Mouse (Mus musculus): ENCODE measurements around the gene Prpf40b. TPM values are rescaled to one million over a fixed set of nuclear protein-coding genes. Genes with fewer than 3 reads are reported as not detected.

Prpf40b gene
- 2.8 TPM for polyA plus RNA-seq (2014; fragmentation: Illumina TruSeq; extraction: RNeasy Lipid Tissue Mini Kit (QIAGEN cat#74804); ENCODE audit: low read depth, low replicate concordance)

DNA sequence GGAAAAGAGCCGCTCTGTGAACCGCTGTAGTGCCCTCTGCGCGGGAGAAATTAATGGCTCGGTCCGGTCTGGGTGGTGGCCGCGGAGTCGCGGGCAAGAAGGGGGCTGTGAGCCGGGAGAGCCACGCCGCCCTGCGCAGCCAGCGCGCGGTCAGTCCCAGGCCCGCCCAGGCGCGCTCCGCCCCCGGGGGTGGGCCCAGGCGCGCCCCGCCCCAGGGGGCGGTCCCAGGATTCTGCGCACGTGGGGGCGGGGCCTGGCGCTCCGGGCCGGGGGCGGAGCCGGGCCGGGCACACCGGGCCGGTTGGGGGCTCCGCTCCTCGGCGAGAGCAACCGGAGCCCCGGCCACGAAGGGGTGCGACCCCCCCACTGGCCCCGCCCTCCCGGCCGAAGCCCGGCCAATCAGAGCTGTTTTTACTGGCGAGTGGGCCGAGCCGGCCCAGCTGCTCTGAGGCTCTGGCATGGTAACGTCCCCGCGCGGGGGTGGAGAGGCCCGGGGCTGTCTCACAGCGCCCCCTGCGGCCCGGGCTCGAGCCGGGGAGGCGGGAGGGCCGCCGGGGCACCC lies at the start of gene Prpf40b:
Gene Prpf40b (plus strand): TSS at position 275 of the 562 bp plus-strand sequence.

DNA sequence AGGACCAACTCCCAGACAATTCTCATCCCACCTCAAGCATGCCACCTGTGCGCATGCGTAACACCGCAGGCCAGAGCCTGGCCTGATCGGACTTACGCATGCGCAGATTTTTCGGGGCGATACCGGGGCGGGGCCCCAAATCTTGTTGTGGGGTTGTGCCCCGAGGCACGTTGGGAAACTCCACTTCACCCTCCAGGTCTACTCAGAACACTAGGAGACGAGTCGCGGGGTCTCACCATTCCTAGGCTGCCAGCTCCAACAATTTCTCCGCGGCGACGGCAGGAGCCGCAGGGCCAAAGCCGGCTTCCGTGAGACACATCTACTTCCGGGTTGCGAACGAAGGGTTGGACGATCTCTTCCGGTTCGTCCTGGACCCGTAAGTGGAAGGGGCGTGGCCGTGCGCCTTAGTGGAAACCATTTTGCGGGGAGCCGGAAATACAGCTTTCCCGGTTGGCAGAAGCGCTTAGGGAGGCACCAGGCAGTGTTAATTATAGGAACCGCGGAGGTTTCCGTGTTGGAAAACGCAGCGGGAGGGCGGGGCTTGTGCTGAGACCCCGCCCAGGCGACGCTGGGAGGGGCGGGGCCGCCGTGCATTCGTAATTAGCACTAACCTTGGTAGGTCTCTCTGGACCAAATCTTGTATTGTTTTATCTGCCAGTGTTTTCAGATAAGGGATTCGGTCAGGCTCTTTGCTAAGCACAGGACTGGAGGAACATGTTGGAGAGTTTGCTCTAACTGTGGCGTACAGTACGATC lies 43.1 kb upstream of the Prpf40b start, which contains the start of gene Mcrs1:
Gene Mcrs1 (minus strand): TSS at position 336 of the 755 bp plus-strand sequence.

DNA sequence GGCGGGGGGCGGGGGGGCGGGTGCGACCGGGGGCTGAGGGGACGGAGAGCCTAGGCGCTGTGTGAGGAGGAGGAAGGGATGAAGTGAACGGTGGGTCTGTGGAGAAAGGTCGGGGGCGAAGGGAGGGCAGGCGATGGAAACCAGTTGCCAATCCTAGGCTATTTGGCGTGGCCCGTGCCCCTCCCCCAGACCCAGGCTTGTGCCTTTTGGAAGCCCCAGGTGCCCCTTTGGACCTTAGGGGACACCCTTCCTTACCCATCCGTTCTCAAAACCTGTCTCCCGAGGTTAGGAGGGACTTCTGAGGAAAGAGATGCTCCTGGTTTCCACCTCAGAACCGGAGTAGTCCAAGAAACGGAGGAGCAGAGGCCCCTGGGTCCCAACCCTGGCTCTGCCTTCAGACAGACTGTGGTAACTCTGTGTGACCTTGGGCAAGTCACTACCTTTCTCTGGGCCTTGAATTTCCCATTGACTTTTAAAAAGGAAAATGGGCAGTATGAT lies 646 bp downstream of the Prpf40b start, which contains the start of gene Fam186b:
Gene Fam186b (minus strand): TSS at position 405 of the 498 bp plus-strand sequence.

Other genes starting within 250 kb of the Prpf40b start
- gene Prph, start 239.9 kb upstream of the Prpf40b start, polyA plus RNA-seq (2014; fragmentation: Illumina TruSeq; extraction: RNeasy Lipid Tissue Mini Kit (QIAGEN cat#74804); ENCODE audit: low read depth, low replicate concordance), result not detected
- not detected for gene Troap, start 220.5 kb upstream of the Prpf40b start, polyA plus RNA-seq (2014; fragmentation: Illumina TruSeq; extraction: RNeasy Lipid Tissue Mini Kit (QIAGEN cat#74804); ENCODE audit: low read depth, low replicate concordance)
- gene C1ql4, start 207.3 kb upstream of the Prpf40b start, polyA plus RNA-seq (2014; fragmentation: Illumina TruSeq; extraction: RNeasy Lipid Tissue Mini Kit (QIAGEN cat#74804); ENCODE audit: low read depth, low replicate concordance), result not detected
- gene Dnajc22, start 201.9 kb upstream of the Prpf40b start, polyA plus RNA-seq (2014; fragmentation: Illumina TruSeq; extraction: RNeasy Lipid Tissue Mini Kit (QIAGEN cat#74804); ENCODE audit: low read depth, low replicate concordance), result 12.7 TPM
- gene Spats2, start 169.2 kb upstream of the Prpf40b start, polyA plus RNA-seq (2014; fragmentation: Illumina TruSeq; extraction: RNeasy Lipid Tissue Mini Kit (QIAGEN cat#74804); ENCODE audit: low read depth, low replicate concordance), result 22.5 TPM
- gene Kcnh3, start 70.2 kb upstream of the Prpf40b start, polyA plus RNA-seq (2014; fragmentation: Illumina TruSeq; extraction: RNeasy Lipid Tissue Mini Kit (QIAGEN cat#74804); ENCODE audit: low read depth, low replicate concordance), result not detected
- gene Mcrs1, start 43.1 kb upstream of the Prpf40b start, polyA plus RNA-seq (2014; fragmentation: Illumina TruSeq; extraction: RNeasy Lipid Tissue Mini Kit (QIAGEN cat#74804); ENCODE audit: low read depth, low replicate concordance), result 1.3 TPM
- gene Fam186b, start 801 bp downstream of the Prpf40b start, polyA plus RNA-seq (2014; fragmentation: Illumina TruSeq; extraction: RNeasy Lipid Tissue Mini Kit (QIAGEN cat#74804); ENCODE audit: low read depth, low replicate concordance), result not detected
- gene Fmnl3, start 75.4 kb downstream of the Prpf40b start, polyA plus RNA-seq (2014; fragmentation: Illumina TruSeq; extraction: RNeasy Lipid Tissue Mini Kit (QIAGEN cat#74804); ENCODE audit: low read depth, low replicate concordance), result 3.6 TPM
- gene Tmbim6, start 97.8 kb downstream of the Prpf40b start, polyA plus RNA-seq (2014; fragmentation: Illumina TruSeq; extraction: RNeasy Lipid Tissue Mini Kit (QIAGEN cat#74804); ENCODE audit: low read depth, low replicate concordance), result 618 TPM
- gene Nckap5l, start 162.7 kb downstream of the Prpf40b start, polyA plus RNA-seq (2014; fragmentation: Illumina TruSeq; extraction: RNeasy Lipid Tissue Mini Kit (QIAGEN cat#74804); ENCODE audit: low read depth, low replicate concordance), result not detected
- gene Bcdin3d, start 179.6 kb downstream of the Prpf40b start, polyA plus RNA-seq (2014; fragmentation: Illumina TruSeq; extraction: RNeasy Lipid Tissue Mini Kit (QIAGEN cat#74804); ENCODE audit: low read depth, low replicate concordance), result 1.5 TPM
- gene Faim2, start 233.1 kb downstream of the Prpf40b start, polyA plus RNA-seq (2014; fragmentation: Illumina TruSeq; extraction: RNeasy Lipid Tissue Mini Kit (QIAGEN cat#74804); ENCODE audit: low read depth, low replicate concordance), result not detected